Mouse (Mus musculus) spleen, adult 2 months (tissue): ENCODE data around the gene Olfr1428. TPM values are rescaled to one million over a fixed set of nuclear protein-coding genes. Genes with fewer than 3 reads are reported as not detected.
"Not testable (repeated sequence)": the region's sequence is repeated elsewhere in the genome, so short reads cannot be mapped to it uniquely, and the experiment has no call there.

Source experiments
- DNase-seq, 2 experiments: peaks; one replicate each; pipeline versions ENCODE4 v3.0.0 to v3.0.0-alpha.2; 2012 to 2021; ENCODE audit warnings: low spot score in 2 of 2, low read depth in 1 of 2
- H3K27ac ChIP-seq: fragments of 200-500 bp; 2 replicates; pipeline ENCODE4 v1.5.1; 2012; ENCODE audit warnings: low read length, inconsistent platforms; ENCODE audit not compliant: insufficient read depth
- H3K27me3 ChIP-seq: fragments of 200-500 bp; 2 replicates; pipeline ENCODE4 v1.6.1; 2012; ENCODE audit warnings: mild to moderate bottlenecking, moderate library complexity, low read length, inconsistent platforms; ENCODE audit not compliant: control insufficient read depth, insufficient read depth
- H3K36me3 ChIP-seq: fragments of 200-500 bp; 2 replicates; pipeline ENCODE4 v1.6.1; 2012; ENCODE audit warnings: mild to moderate bottlenecking, low read length, inconsistent platforms; ENCODE audit not compliant: control insufficient read depth, insufficient read depth
- H3K4me1 ChIP-seq: fragments of 200-500 bp; 2 replicates; pipeline ENCODE4 v1.6.1; 2011; ENCODE audit warnings: inconsistent platforms; ENCODE audit not compliant: control insufficient read depth, insufficient read depth, insufficient read length
- H3K4me3 ChIP-seq: fragments of 200-500 bp; 2 replicates; pipeline ENCODE4 v1.5.1; 2011; ENCODE audit warnings: mild to moderate bottlenecking, inconsistent platforms; ENCODE audit not compliant: insufficient read depth, insufficient read length; ENCODE audit errors: extremely low read depth
- CTCF ChIP-seq: fragments of 200-500 bp; IDR thresholded peaks from 2 replicates; pipeline ENCODE4 v1.5.1; 2011; ENCODE audit warnings: mild to moderate bottlenecking, inconsistent platforms; ENCODE audit not compliant: insufficient read depth, insufficient read length, insufficient replicate concordance; ENCODE audit errors: extremely low read depth
- POLR2A ChIP-seq: fragments of 200-500 bp; IDR thresholded peaks from 2 replicates; pipeline ENCODE4 v1.6.1; 2011; ENCODE audit warnings: low read depth, low read length, inconsistent platforms
- WGBS: fragments of 180-500 bp; shearing (Covaris S2); methylation state at CpG from one replicate; pipeline ENCODE4 v1.1.7; 2018; 5-methylcytosine and 5-hydroxymethylcytosine counted together
- polyA plus RNA-seq: library from polyadenylated mRNA; depleted of rRNA; stranded (reverse); fragments of >200 nt; gene quantifications from 2 replicates; pipeline ENCODE4 v1.2.3, GENCODE M21; 2012; rRNA removed

Olfr1428 gene
- polyA plus RNA-seq, 1 experiment: not detected

GRCm38 (mm10) chr19:12104541-12104940 lies 11.2 kb downstream of the Olfr1428 start:
- no peak for DNase-seq
- H3K4me3 ChIP-seq: no peak overlapping the region
- H3K4me1 ChIP-seq: no peaks in the 10 kb centered on the region
- H3K27me3 ChIP-seq: no peaks in the 10 kb centered on the region
- WGBS: 46% methylated on average over 1 of the region's 1 CpGs
- no peaks in the 10 kb centered on the region for H3K36me3 ChIP-seq
- TF ChIP-seq POLR2A (no peak), CTCF (no peak)
- no peak overlapping the region for H3K27ac ChIP-seq

- Histone ChIP-seq H3K27ac (no peak within 1 kb of the TSS), H3K4me3 (no peak within 1 kb of the TSS), H3K4me1 (no peaks in the 10 kb centered on the region), H3K36me3 (no peaks in the 10 kb centered on the region), H3K27me3 (no peaks in the 10 kb centered on the region)
- TF ChIP-seq POLR2A (no peak), CTCF (no peak)
- DNase-seq: no peak
- WGBS: 97% methylated on average over 2 of the region's 2 CpGs
Observed at GRCm38 (mm10) chr19:12103234-12103633, 12.5 kb downstream of the Olfr1428 start, which contains the start of gene Olfr1427. Gene Olfr1427 (minus strand): TSS chr19:12103334.

- Histone ChIP-seq H3K27ac (no peak within 1 kb of the TSS), H3K36me3 (no peaks in the 10 kb centered on the region)
Observed at GRCm38 (mm10) chr19:12091913-12092312, 23.8 kb downstream of the Olfr1428 start, which contains the start of gene Olfr1426. Gene Olfr1426 (minus strand): TSS chr19:12092013.

GRCm38 (mm10) chr19:12077631-12078030 lies 38.1 kb downstream of the Olfr1428 start, which contains the start of gene Olfr1425:
Gene Olfr1425 (minus strand): TSS chr19:12077731.
- not testable (repeated sequence) for H3K36me3 ChIP-seq, H3K27ac ChIP-seq, H3K4me1 ChIP-seq, H3K4me3 ChIP-seq, DNase-seq, H3K27me3 ChIP-seq
- 89% methylated on average over 4 of the region's 4 CpGs for WGBS

More at GRCm38 (mm10) chr19:12091913-12092312, 23.8 kb downstream of the Olfr1428 start, which contains the start of gene Olfr1426:
- WGBS: 79% methylated on average over 1 of the region's 1 CpGs
- no peak for TF ChIP-seq CTCF
- TF ChIP-seq POLR2A: no peak
- Histone ChIP-seq H3K27me3 (no peaks in the 10 kb centered on the region), H3K4me1 (no peaks in the 10 kb centered on the region), H3K4me3 (no peak within 1 kb of the TSS)
- no peak for DNase-seq

DNA sequence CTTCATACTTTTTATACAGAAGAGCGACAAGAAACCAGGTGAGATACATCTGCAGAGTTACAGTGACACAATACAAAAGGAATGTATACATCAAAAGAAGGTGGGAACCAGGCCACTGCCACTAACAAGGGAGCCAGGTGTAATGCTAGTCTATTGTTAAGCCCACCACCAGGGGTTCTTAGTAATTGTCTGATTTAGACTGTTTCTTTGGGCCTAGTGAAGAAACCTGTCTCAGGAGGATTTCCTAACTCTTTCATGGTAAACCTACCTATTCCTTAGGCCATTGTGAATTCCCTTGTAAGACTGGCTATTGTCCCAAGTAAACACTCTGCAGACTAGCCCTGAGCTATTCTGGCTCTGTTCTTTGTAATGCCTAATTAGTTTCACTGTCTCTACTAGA lies 46.2 kb downstream of the Olfr1428 start:
- H3K4me1 ChIP-seq: not testable (repeated sequence)

DNA sequence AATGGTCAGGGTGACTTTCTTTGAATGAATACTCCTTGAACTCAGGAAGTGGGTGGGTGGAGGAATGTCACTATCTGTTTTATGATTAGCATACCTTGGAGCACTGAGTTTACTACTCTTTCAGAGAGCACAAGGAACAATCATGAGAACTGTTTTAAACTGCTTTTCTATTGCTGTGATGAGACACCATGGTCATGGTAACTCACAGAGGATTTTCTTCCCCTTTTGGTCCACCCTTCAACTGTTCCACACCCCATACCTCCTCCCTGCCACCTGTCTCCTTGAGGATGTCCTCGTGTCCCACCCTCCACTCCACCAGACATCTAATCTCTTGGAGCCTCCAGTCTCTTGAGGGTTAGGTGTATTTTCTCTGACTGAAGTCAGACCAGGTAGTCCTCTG lies 47.9 kb downstream of the Olfr1428 start:
- not testable (repeated sequence) for H3K27ac ChIP-seq, H3K36me3 ChIP-seq, H3K4me3 ChIP-seq, DNase-seq, H3K4me1 ChIP-seq, H3K27me3 ChIP-seq
- 61% methylated on average over 1 of the region's 1 CpGs for WGBS

More for the DNA sequence above, 46.2 kb downstream of the Olfr1428 start:
- not testable (repeated sequence) for H3K4me3 ChIP-seq, H3K27me3 ChIP-seq, DNase-seq, H3K27ac ChIP-seq, H3K36me3 ChIP-seq
- WGBS: 67% methylated on average over 1 of the region's 1 CpGs

GRCm38 (mm10) chr19:12062582-12062981 lies 53.1 kb downstream of the Olfr1428 start, which contains the start of gene Olfr1424:
Gene Olfr1424 (minus strand): TSS chr19:12062682.
- H3K27ac ChIP-seq, H3K4me3 ChIP-seq, H3K27me3 ChIP-seq, DNase-seq, H3K4me1 ChIP-seq, H3K36me3 ChIP-seq: not testable (repeated sequence)
- 94% methylated on average over 1 of the region's 1 CpGs for WGBS

Other genes with a start within 250 kb of the Olfr1428 start
- not detected in 2 replicates for gene Olfr1419, start 240.8 kb downstream of the Olfr1428 start, polyA plus RNA-seq
- not detected in 2 replicates for gene Olfr1420, start 229.3 kb downstream of the Olfr1428 start, polyA plus RNA-seq
- gene Patl1, start 203.5 kb downstream of the Olfr1428 start, polyA plus RNA-seq: 12.6 and 13.7 TPM in 2 replicates
- gene Osbp, start 150.0 kb downstream of the Olfr1428 start, polyA plus RNA-seq: 9.5 and 9.6 TPM in 2 replicates
- not detected in 2 replicates for gene Olfr1423, start 74.6 kb downstream of the Olfr1428 start, polyA plus RNA-seq
- gene Olfr1424, start 53.2 kb downstream of the Olfr1428 start, polyA plus RNA-seq: not detected in 2 replicates
- not detected in 2 replicates for gene Olfr1425, start 38.2 kb downstream of the Olfr1428 start, polyA plus RNA-seq
- gene Olfr1426, start 23.9 kb downstream of the Olfr1428 start, polyA plus RNA-seq: not detected in 2 replicates
- not detected in 2 replicates for gene Olfr1427, start 12.6 kb downstream of the Olfr1428 start, polyA plus RNA-seq
- gene Olfr76, start 7.3 kb upstream of the Olfr1428 start, polyA plus RNA-seq: not detected in 2 replicates
- gene Olfr1555-ps1, start 54.2 kb upstream of the Olfr1428 start, polyA plus RNA-seq: not detected in 2 replicates
- gene Olfr1431, start 84.7 kb upstream of the Olfr1428 start, polyA plus RNA-seq: not detected in 2 replicates
- gene Olfr1432, start 116.7 kb upstream of the Olfr1428 start, polyA plus RNA-seq: not detected in 2 replicates
- gene Olfr262, start 125.8 kb upstream of the Olfr1428 start, polyA plus RNA-seq: not detected in 2 replicates
- not detected in 2 replicates for gene Olfr235, start 145.1 kb upstream of the Olfr1428 start, polyA plus RNA-seq
- not detected in 2 replicates for gene Olfr1434, start 164.0 kb upstream of the Olfr1428 start, polyA plus RNA-seq
- not detected in 2 replicates for gene Olfr1436, start 183.2 kb upstream of the Olfr1428 start, polyA plus RNA-seq
- gene Olfr1437, start 209.2 kb upstream of the Olfr1428 start, polyA plus RNA-seq: not detected in 2 replicates
- gene Olfr1438-ps1, start 220.0 kb upstream of the Olfr1428 start, polyA plus RNA-seq: not detected in 2 replicates